Mouse (Mus musculus) v-Abl transformed pro-B cells (cell line): ENCODE data around the gene Lce6a.

Source experiments
- in situ Hi-C, 2 experiments: fragments of 400-800 bp; cut with MboI; formaldehyde crosslinking; loops; one replicate each; pipeline ENCODE4 v1.15.1; 2025; ENCODE audit not compliant: unreplicated experiment in 2 of 2

Lce6a gene

DNA sequence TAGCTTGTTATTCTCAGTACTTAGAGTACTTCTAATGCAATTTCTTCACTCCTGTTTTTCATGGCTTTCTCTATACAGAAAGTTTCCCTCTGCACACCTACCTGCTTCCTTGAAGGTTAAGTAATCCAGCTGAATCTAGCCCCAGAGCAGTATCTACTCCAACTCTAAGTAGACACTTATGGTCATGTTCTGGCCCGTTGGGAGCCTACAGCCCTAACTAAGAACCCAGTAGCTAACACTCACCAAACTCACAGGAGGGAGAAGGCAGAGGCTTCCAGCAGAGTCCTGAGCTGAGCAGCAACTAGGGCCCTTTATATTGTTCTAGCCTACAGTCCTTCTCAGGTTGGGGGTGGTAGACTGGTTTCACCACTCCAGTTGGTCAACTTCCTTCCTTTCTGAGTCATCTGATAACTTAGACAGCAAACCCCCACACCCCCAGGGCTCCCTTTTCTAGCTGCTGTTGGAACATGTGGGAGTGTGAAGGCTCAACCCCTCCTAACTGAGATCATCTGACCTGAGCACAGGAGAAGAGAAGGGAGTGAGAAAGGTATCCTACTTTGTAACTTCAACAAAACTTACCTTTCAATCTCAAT is 47.9 kb downstream of the Lce6a start, which contains the start of gene Ivl:
Gene Ivl (minus strand): TSS at position 287 of the 593 bp plus-strand sequence.
- in situ Hi-C loops, result no loop called here

DNA sequence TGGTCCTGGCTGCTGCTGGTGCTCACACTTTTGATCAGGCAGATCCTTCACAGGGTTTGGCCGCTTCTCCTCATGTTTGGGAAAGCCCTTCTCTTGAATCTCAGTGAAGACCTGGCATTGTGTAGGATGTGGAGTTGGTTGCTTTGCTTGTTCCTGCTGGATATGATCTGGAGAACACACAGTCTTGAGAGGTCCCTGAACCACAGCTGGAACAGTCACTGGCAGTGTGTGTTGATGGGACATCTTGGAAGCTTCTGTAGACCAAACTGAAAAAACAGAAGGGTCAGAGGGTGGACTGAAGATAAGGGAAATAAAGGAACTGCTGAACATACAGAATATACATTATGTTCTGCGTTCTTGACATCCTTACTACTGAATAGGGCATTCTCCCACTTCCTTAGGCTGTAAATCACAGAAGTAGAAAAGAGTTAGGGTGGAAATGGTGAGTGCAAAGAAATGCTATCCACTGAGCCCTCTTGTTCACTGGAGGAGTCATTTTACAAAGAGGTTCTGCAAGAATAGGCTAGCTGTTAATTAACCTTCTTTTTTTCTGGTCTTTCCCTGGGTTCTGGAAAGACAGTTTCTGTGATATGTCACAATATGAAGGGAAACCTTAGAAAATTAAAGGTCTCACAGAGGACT is 48.8 kb downstream of the Lce6a start:
- in situ Hi-C loops, result no loop called here
